Mouse (Mus musculus) kidney, adult 2 months (tissue): ENCODE results near the gene Tex26.

Experiments used
- CTCF ChIP-seq: fragments of 200-500 bp; conservative IDR thresholded peaks from 2 replicates; pipeline ENCODE4 v1.5.1; 2011; ENCODE audit warnings: low read depth, mild to moderate bottlenecking, control low read depth, low read length, moderate library complexity, mixed read lengths; ENCODE audit not compliant: insufficient read depth, insufficient read length
- POLR2A ChIP-seq: fragments of 200-500 bp; IDR thresholded peaks from one replicate; pipeline ENCODE4 v1.6.1; 2011; ENCODE audit warnings: low read depth, low read length, control low read depth

- TF ChIP-seq CTCF, result no peak
- TF ChIP-seq POLR2A, result no peak
These were observed 8.3 kb downstream of the Tex26 start for GRCm38 (mm10) chr5:149447733-149448132.
